22 mouse cellular contexts compared by ENCODE assay signal in the genomic region with DNA sequence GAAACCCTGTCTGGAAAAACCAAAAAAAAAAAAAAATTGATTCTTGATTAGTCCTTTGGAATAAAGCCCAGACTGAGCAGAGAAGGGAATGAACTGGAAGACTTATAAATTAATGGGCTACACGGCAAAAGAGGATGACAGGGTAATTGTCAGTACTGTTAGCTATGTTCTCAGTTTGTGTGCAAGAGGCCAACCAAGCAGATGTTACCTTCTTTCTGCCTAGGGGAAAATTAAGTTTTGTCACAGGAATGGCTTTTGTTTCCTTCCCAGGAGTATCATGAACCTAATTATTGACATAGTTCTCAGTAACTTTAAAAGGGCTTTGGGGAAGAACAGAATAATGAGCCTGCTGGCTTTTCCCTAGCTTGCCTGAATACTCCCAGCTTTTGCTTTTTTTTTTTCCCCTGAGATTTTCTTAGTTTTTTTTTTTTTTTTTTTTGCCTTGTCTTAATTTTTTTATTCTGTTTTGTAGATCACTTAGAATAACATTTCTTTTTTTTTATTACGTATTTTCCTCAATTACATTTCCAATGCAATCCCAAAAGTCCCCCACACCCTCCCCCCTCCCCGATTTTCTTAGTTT. TPM values are rescaled to one million over a fixed set of nuclear protein-coding genes. Genes with fewer than 3 reads are reported as not detected.
A peak's percentile ranks its signal among the peaks of the same experiment; 100 is the strongest.
DNase-seq lines count a peak whose midpoint lies in the region; ATAC-seq and TF ChIP-seq lines count a peak whose summit lies in the region.
"Had no signal": no experiment of that assay in that cellular context is flagged by ENCODE, and none has a peak within 500 bp of the region (broad histone marks: within the 10 kb centered on the region; RNA-seq: fewer than 3 reads in every experiment).

No protein-coding gene starts in this region.

- H3K4me3 ChIP-seq in embryonic facial prominence, embryonic 14.5 days (ENCODE audit: low read depth, low read length), result no peak overlapping the region
- no peak overlapping the region for H3K4me3 ChIP-seq in embryonic facial prominence, embryonic 10.5 days
- H3K4me3 ChIP-seq in kidney, postnatal 0 days (replicated peaks; ENCODE audit: low read depth, low read length), result no peak overlapping the region
- H3K4me3 ChIP-seq in midbrain, postnatal 0 days (ENCODE audit: low read depth, low read length), result no peak overlapping the region
- no peak overlapping the region for H3K4me3 ChIP-seq in midbrain, embryonic 13.5 days (replicated peaks)
- no peak overlapping the region for H3K4me3 ChIP-seq in brown adipose tissue, adult 24 weeks (ENCODE audit: insufficient read depth, low read depth, low read length)
- H3K4me3 ChIP-seq in forebrain, postnatal 0 days (ENCODE audit: low read depth, low read length), result no peak overlapping the region
- H3K4me3 ChIP-seq: embryonic facial prominence, embryonic 13.5 days; forebrain, embryonic 13.5 days; heart, embryonic 10.5 days; hindbrain, embryonic 13.5 days had no signal

- no peak for TF ChIP-seq CTCF in kidney, postnatal 0 days (IDR thresholded peaks at IDR 0.05; ENCODE audit: low read depth)
- TF ChIP-seq CTCF in midbrain, postnatal 0 days (IDR thresholded peaks at IDR 0.05), result no peak
- TF ChIP-seq CTCF in forebrain, postnatal 0 days (IDR thresholded peaks at IDR 0.05; ENCODE audit: low read depth), result no peak

- H3K4me2 ChIP-seq in embryonic facial prominence, embryonic 14.5 days (ENCODE audit: low read depth, low read length), result no peak overlapping the region
- no peak overlapping the region for H3K4me2 ChIP-seq in kidney, postnatal 0 days (ENCODE audit: low read length)
- H3K4me2 ChIP-seq in midbrain, postnatal 0 days (ENCODE audit: low read depth, low read length, poor library complexity, severe bottlenecking), result no peak overlapping the region
- no peak overlapping the region for H3K4me2 ChIP-seq in midbrain, embryonic 13.5 days (replicated peaks)
- no peak overlapping the region for H3K4me2 ChIP-seq in forebrain, postnatal 0 days (ENCODE audit: low read depth)
- H3K4me2 ChIP-seq: embryonic facial prominence, embryonic 13.5 days; forebrain, embryonic 13.5 days; hindbrain, embryonic 13.5 days had no signal

- WGBS in embryonic facial prominence, embryonic 14.5 days, result 66% methylated on average over 3 of the region's 3 CpGs
- WGBS in embryonic facial prominence, embryonic 10.5 days, result 84% methylated on average over 3 of the region's 3 CpGs
- WGBS in kidney, postnatal 0 days, result 73% methylated on average over 3 of the region's 3 CpGs
- WGBS in midbrain, postnatal 0 days, result 80% methylated on average over 3 of the region's 3 CpGs
- 86% methylated on average over 3 of the region's 3 CpGs for WGBS in midbrain, embryonic 13.5 days
- 60% methylated on average over 3 of the region's 3 CpGs for WGBS in forebrain, postnatal 0 days

- H3K27ac ChIP-seq in embryonic facial prominence, embryonic 14.5 days (replicated peaks; ENCODE audit: low read depth, low read length), result no peak overlapping the region
- H3K27ac ChIP-seq in embryonic facial prominence, embryonic 10.5 days (replicated peaks), result no peak overlapping the region
- no peak overlapping the region for H3K27ac ChIP-seq in kidney, postnatal 0 days
- H3K27ac ChIP-seq in midbrain, postnatal 0 days (ENCODE audit: low read depth, low read length), result no peak overlapping the region
- H3K27ac ChIP-seq in midbrain, embryonic 13.5 days, result no peak overlapping the region
- H3K27ac ChIP-seq in brown adipose tissue, adult 24 weeks (replicated peaks; ENCODE audit: low read depth, low read length), result 0 out of 2 replicates have a peak overlapping the region, but pooled peaks have one; percentile 18
- H3K27ac ChIP-seq in forebrain, postnatal 0 days (ENCODE audit: low read depth, low read length), result no peak overlapping the region
- H3K27ac ChIP-seq: embryonic facial prominence, embryonic 13.5 days; forebrain, embryonic 13.5 days; heart, embryonic 10.5 days; hindbrain, embryonic 13.5 days; hindbrain, postnatal 0 days had no signal

- H3K9me3 ChIP-seq in embryonic facial prominence, embryonic 14.5 days (ENCODE audit: control insufficient read depth, low read length), result no peaks in the 10 kb centered on the region
- no peaks in the 10 kb centered on the region for H3K9me3 ChIP-seq in embryonic facial prominence, embryonic 10.5 days
- H3K9me3 ChIP-seq in kidney, postnatal 0 days (replicated peaks; ENCODE audit: low read length), result no peaks in the 10 kb centered on the region
- H3K9me3 ChIP-seq in midbrain, postnatal 0 days (ENCODE audit: low read length), result no peaks in the 10 kb centered on the region
- no peaks in the 10 kb centered on the region for H3K9me3 ChIP-seq in midbrain, embryonic 13.5 days
- no peaks in the 10 kb centered on the region for H3K9me3 ChIP-seq in forebrain, postnatal 0 days (ENCODE audit: low read length)
- H3K9me3 ChIP-seq: embryonic facial prominence, embryonic 13.5 days; forebrain, embryonic 13.5 days; heart, embryonic 10.5 days; hindbrain, embryonic 13.5 days had no signal

- no peaks in the 10 kb centered on the region for H3K27me3 ChIP-seq in embryonic facial prominence, embryonic 14.5 days (replicated peaks; ENCODE audit: control insufficient read depth, insufficient read depth, low read length)
- no peaks in the 10 kb centered on the region for H3K27me3 ChIP-seq in embryonic facial prominence, embryonic 10.5 days (replicated peaks; ENCODE audit: low read depth, poor library complexity, severe bottlenecking)
- H3K27me3 ChIP-seq in kidney, postnatal 0 days (ENCODE audit: insufficient read depth, low read length), result no peaks in the 10 kb centered on the region
- H3K27me3 ChIP-seq in midbrain, postnatal 0 days (ENCODE audit: insufficient read depth, low read length), result no peaks in the 10 kb centered on the region
- H3K27me3 ChIP-seq in midbrain, embryonic 13.5 days, result no peaks in the 10 kb centered on the region
- no peaks in the 10 kb centered on the region for H3K27me3 ChIP-seq in forebrain, postnatal 0 days (ENCODE audit: insufficient read depth, low read length)
- H3K27me3 ChIP-seq: embryonic facial prominence, embryonic 13.5 days; forebrain, embryonic 13.5 days; hindbrain, embryonic 13.5 days had no signal

- H3K4me1 ChIP-seq in embryonic facial prominence, embryonic 14.5 days (ENCODE audit: control insufficient read depth, insufficient read depth, low read length), result peaks cover 3% of the 10 kb centered on the region; the same call in 1 of the 2 replicates
- H3K4me1 ChIP-seq in embryonic facial prominence, embryonic 10.5 days, result peaks cover 17% of the 10 kb centered on the region
- H3K4me1 ChIP-seq in kidney, postnatal 0 days (replicated peaks; ENCODE audit: insufficient read depth, low read length), result peaks cover 8% of the 10 kb centered on the region; the same call in 1 of the 2 replicates
- peaks cover 9% of the 10 kb centered on the region; the same call in 1 of the 2 replicates for H3K4me1 ChIP-seq in midbrain, postnatal 0 days (ENCODE audit: insufficient read depth, low read length)
- peaks cover 17% of the 10 kb centered on the region for H3K4me1 ChIP-seq in midbrain, embryonic 13.5 days (replicated peaks)
- peaks cover 19% of the 10 kb centered on the region for H3K4me1 ChIP-seq in brown adipose tissue, adult 24 weeks (ENCODE audit: control insufficient read depth, insufficient read depth, insufficient read length, low read length)
- peaks cover 6% of the 10 kb centered on the region; the same call in 1 of the 2 replicates for H3K4me1 ChIP-seq in forebrain, postnatal 0 days (ENCODE audit: insufficient read depth)

- no peak overlapping the region for H3K9ac ChIP-seq in embryonic facial prominence, embryonic 14.5 days (ENCODE audit: low read depth, low read length)
- H3K9ac ChIP-seq in kidney, postnatal 0 days (ENCODE audit: low read depth, low read length), result no peak overlapping the region
- no peak overlapping the region for H3K9ac ChIP-seq in midbrain, postnatal 0 days (replicated peaks; ENCODE audit: low read length, poor library complexity, severe bottlenecking)
- no peak overlapping the region for H3K9ac ChIP-seq in midbrain, embryonic 13.5 days (replicated peaks)
- H3K9ac ChIP-seq in forebrain, postnatal 0 days, result no peak overlapping the region
- H3K9ac ChIP-seq: embryonic facial prominence, embryonic 13.5 days; forebrain, embryonic 13.5 days; hindbrain, embryonic 13.5 days had no signal

- DNase-seq in embryonic facial prominence, embryonic 14.5 days (ENCODE audit: low spot score), result peak; percentile 47
- DNase-seq in embryonic facial prominence, embryonic 10.5 days (ENCODE audit: low spot score), result no peak
- peak; percentile 29 for DNase-seq in kidney, postnatal 0 days (ENCODE audit: low spot score)
- no peak for DNase-seq in kidney, adult 11 months
- peak; percentile 26 for DNase-seq in midbrain, postnatal 0 days (ENCODE audit: low spot score)
- no peak for DNase-seq in forebrain, postnatal 0 days
- DNase-seq: adrenal gland, postnatal 14 days; cerebellum, adult 2 months; cerebellum, postnatal 10 days; embryo, embryonic 11 days; gastrocnemius, postnatal 25 days; heart, postnatal 10 days; heart, postnatal 4 days; kidney, adult 18-20 months had no signal

- no peak for ATAC-seq in embryonic facial prominence, embryonic 14.5 days (ENCODE audit: low read depth)
- ATAC-seq in kidney, postnatal 0 days (replicated peaks; ENCODE audit: low FRiP score, low read depth), result no peak
- ATAC-seq in midbrain, postnatal 0 days (ENCODE audit: low FRiP score), result no peak
- ATAC-seq in midbrain, embryonic 13.5 days, result no peak
- no peak for ATAC-seq in forebrain, postnatal 0 days
- ATAC-seq: CD4-positive, CD25-positive, alpha-beta regulatory T cell, adult 4 months; forebrain, embryonic 13.5 days; hindbrain, postnatal 0 days had no signal

- 0 out of 2 replicates have a peak, but pooled peaks cover 6% of the 10 kb centered on the region for H3K36me3 ChIP-seq in embryonic facial prominence, embryonic 14.5 days (ENCODE audit: control insufficient read depth, insufficient read depth, low read length)
- peaks cover 18% of the 10 kb centered on the region; the same call in 1 of the 2 replicates for H3K36me3 ChIP-seq in embryonic facial prominence, embryonic 10.5 days (replicated peaks)
- no peaks in the 10 kb centered on the region for H3K36me3 ChIP-seq in kidney, postnatal 0 days (ENCODE audit: insufficient read depth, low read length)
- H3K36me3 ChIP-seq in midbrain, postnatal 0 days (ENCODE audit: insufficient read depth, low read length), result no peaks in the 10 kb centered on the region
- H3K36me3 ChIP-seq in midbrain, embryonic 13.5 days, result no peaks in the 10 kb centered on the region
- no peaks in the 10 kb centered on the region for H3K36me3 ChIP-seq in forebrain, postnatal 0 days (ENCODE audit: insufficient read depth)
- H3K36me3 ChIP-seq: embryonic facial prominence, embryonic 13.5 days; hindbrain, embryonic 13.5 days had no signal

RNA-seq across cellular contexts. Expression of a gene that starts 4.7 kb away (rescaled TPM):
- 97.6 and 107 TPM in 2 replicates for polyA plus RNA-seq in embryonic facial prominence, embryonic 14.5 days (2014; fragmentation: Nextera tagmentation; extraction: Ambion mirVana)
- 84.6 and 91.9 TPM in 2 replicates for polyA plus RNA-seq in embryonic facial prominence, embryonic 10.5 days (2016; fragmentation: Nextera tagmentation; extraction: Ambion mirVana)
- polyA plus RNA-seq in kidney, postnatal 0 days (2015; fragmentation: Nextera tagmentation; extraction: Ambion mirVana), result 102 and 107 TPM in 2 replicates
- total RNA-seq in midbrain, postnatal 0 days (2014; rRNA removed), result 37.9 and 43.2 TPM in 2 replicates
- polyA plus RNA-seq in midbrain, postnatal 0 days (2015; fragmentation: Nextera tagmentation; extraction: Ambion mirVana), result 92.7 and 102 TPM in 2 replicates
- polyA plus RNA-seq in midbrain, embryonic 13.5 days (2015; fragmentation: Nextera tagmentation; extraction: Ambion mirVana), result 81.8 and 87.6 TPM in 2 replicates
- polyA plus RNA-seq in brown adipose tissue, adult 24 weeks (2012; ENCODE audit: insufficient read depth, insufficient read length, missing spikeins), result 74.8 and 95.3 TPM in 2 replicates
- 54.5 and 63.7 TPM in 2 replicates for total RNA-seq in forebrain, postnatal 0 days (2014; rRNA removed)
- 88.7 and 92.5 TPM in 2 replicates for polyA plus RNA-seq in forebrain, postnatal 0 days (2015; fragmentation: Nextera tagmentation; extraction: Ambion mirVana)

RNA-seq across cellular contexts. Expression of a gene that starts 11.7 kb away (rescaled TPM):
- 46.3 and 56.8 TPM in 2 replicates for polyA plus RNA-seq in embryonic facial prominence, embryonic 14.5 days (2014; fragmentation: Nextera tagmentation; extraction: Ambion mirVana)
- polyA plus RNA-seq in embryonic facial prominence, embryonic 10.5 days (2016; fragmentation: Nextera tagmentation; extraction: Ambion mirVana), result 218 and 228 TPM in 2 replicates
- polyA plus RNA-seq in kidney, postnatal 0 days (2015; fragmentation: Nextera tagmentation; extraction: Ambion mirVana), result 47.9 and 56.2 TPM in 2 replicates
- total RNA-seq in midbrain, postnatal 0 days (2014; rRNA removed), result 27.5 and 33.5 TPM in 2 replicates
- polyA plus RNA-seq in midbrain, postnatal 0 days (2015; fragmentation: Nextera tagmentation; extraction: Ambion mirVana), result 37.1 and 41.2 TPM in 2 replicates
- 102 and 104 TPM in 2 replicates for polyA plus RNA-seq in midbrain, embryonic 13.5 days (2015; fragmentation: Nextera tagmentation; extraction: Ambion mirVana)
- 4.0 and 5.7 TPM in 2 replicates for polyA plus RNA-seq in brown adipose tissue, adult 24 weeks (2012; ENCODE audit: insufficient read depth, insufficient read length, missing spikeins)
- 45.7 and 46.1 TPM in 2 replicates for total RNA-seq in forebrain, postnatal 0 days (2014; rRNA removed)
- 42.9 and 44.3 TPM in 2 replicates for polyA plus RNA-seq in forebrain, postnatal 0 days (2015; fragmentation: Nextera tagmentation; extraction: Ambion mirVana)

RNA-seq across cellular contexts. Expression of a gene that starts 51.3 kb away (rescaled TPM):
- 11.5 and 16.1 TPM in 2 replicates for polyA plus RNA-seq in embryonic facial prominence, embryonic 14.5 days (2014; fragmentation: Nextera tagmentation; extraction: Ambion mirVana)
- polyA plus RNA-seq in embryonic facial prominence, embryonic 10.5 days (2016; fragmentation: Nextera tagmentation; extraction: Ambion mirVana), result 23.3 and 23.9 TPM in 2 replicates
- 13.1 and 16.8 TPM in 2 replicates for polyA plus RNA-seq in kidney, postnatal 0 days (2015; fragmentation: Nextera tagmentation; extraction: Ambion mirVana)
- total RNA-seq in midbrain, postnatal 0 days (2014; rRNA removed), result 31.1 and 39.8 TPM in 2 replicates
- polyA plus RNA-seq in midbrain, postnatal 0 days (2015; fragmentation: Nextera tagmentation; extraction: Ambion mirVana), result 28.7 and 31.9 TPM in 2 replicates
- 25.1 and 26.5 TPM in 2 replicates for polyA plus RNA-seq in midbrain, embryonic 13.5 days (2015; fragmentation: Nextera tagmentation; extraction: Ambion mirVana)
- 10.6 and 28.7 TPM in 2 replicates for polyA plus RNA-seq in brown adipose tissue, adult 24 weeks (2012; ENCODE audit: insufficient read depth, insufficient read length, missing spikeins)
- total RNA-seq in forebrain, postnatal 0 days (2014; rRNA removed), result 24.9 and 25.2 TPM in 2 replicates
- polyA plus RNA-seq in forebrain, postnatal 0 days (2015; fragmentation: Nextera tagmentation; extraction: Ambion mirVana), result 23.5 and 29.3 TPM in 2 replicates

RNA-seq across cellular contexts. Expression of a gene that starts 59.2 kb away (rescaled TPM):
- polyA plus RNA-seq in embryonic facial prominence, embryonic 14.5 days (2014; fragmentation: Nextera tagmentation; extraction: Ambion mirVana), result 86.7 and 91.2 TPM in 2 replicates
- polyA plus RNA-seq in embryonic facial prominence, embryonic 10.5 days (2016; fragmentation: Nextera tagmentation; extraction: Ambion mirVana), result 112 and 116 TPM in 2 replicates
- 81.1 and 91.2 TPM in 2 replicates for polyA plus RNA-seq in kidney, postnatal 0 days (2015; fragmentation: Nextera tagmentation; extraction: Ambion mirVana)
- 122 and 130 TPM in 2 replicates for total RNA-seq in midbrain, postnatal 0 days (2014; rRNA removed)
- polyA plus RNA-seq in midbrain, postnatal 0 days (2015; fragmentation: Nextera tagmentation; extraction: Ambion mirVana), result 131 and 139 TPM in 2 replicates
- 108 and 109 TPM in 2 replicates for polyA plus RNA-seq in midbrain, embryonic 13.5 days (2015; fragmentation: Nextera tagmentation; extraction: Ambion mirVana)
- polyA plus RNA-seq in brown adipose tissue, adult 24 weeks (2012; ENCODE audit: insufficient read depth, insufficient read length, missing spikeins), result 98.7 and 99.2 TPM in 2 replicates
- 89.5 and 99.0 TPM in 2 replicates for total RNA-seq in forebrain, postnatal 0 days (2014; rRNA removed)
- polyA plus RNA-seq in forebrain, postnatal 0 days (2015; fragmentation: Nextera tagmentation; extraction: Ambion mirVana), result 107 and 115 TPM in 2 replicates

Comparison
In these comparisons a context has a peak if more than half of its experiments do, and no peak if none do; other contexts are left out.
1. DNase-seq: peak in embryonic facial prominence, embryonic 14.5 days (single experiment), kidney, postnatal 0 days (single experiment) and midbrain, postnatal 0 days (single experiment); none in embryonic facial prominence, embryonic 10.5 days (single experiment), kidney, adult 11 months (single experiment) and forebrain, postnatal 0 days (single experiment).